Mouse (Mus musculus): ENCODE data around the gene Mbd6. TPM values are rescaled to one million over a fixed set of nuclear protein-coding genes. Genes with fewer than 3 reads are reported as not detected.
"Not testable (repeated sequence)": the region's sequence is repeated elsewhere in the genome, so short reads cannot be mapped to it uniquely, and the experiment has no call there.

Mbd6 gene
- polyA plus RNA-seq, 1 experiment from 2014 or later, result 13.5 TPM

- no peak for ATAC-seq
- no peak overlapping the region for H3K4me2 ChIP-seq (replicated peaks; ENCODE audit: low read depth, low read length)
- no peak for DNase-seq (ENCODE audit: low spot score)
Measured at GRCm38 (mm10) chr10:127317277-127317676, 28.5 kb upstream of the Mbd6 start.

GRCm38 (mm10) chr10:127314950-127315349, 26.1 kb upstream of the Mbd6 start:
- not testable (repeated sequence) for H3K9me3 ChIP-seq (ENCODE audit: low read length); H3K4me1 ChIP-seq (ENCODE audit: insufficient read depth, low read depth, low read length); H3K27me3 ChIP-seq (replicated peaks; ENCODE audit: insufficient read depth, low read length); ATAC-seq; H3K4me3 ChIP-seq (ENCODE audit: low read depth, low read length); DNase-seq (ENCODE audit: low spot score); H3K4me2 ChIP-seq (replicated peaks; ENCODE audit: low read depth, low read length); H3K36me3 ChIP-seq (ENCODE audit: insufficient read depth, low read length); H3K27ac ChIP-seq (ENCODE audit: low read length); H3K9ac ChIP-seq (replicated peaks; ENCODE audit: low read depth)
- 0 out of 2 replicates have a peak, but pooled peaks have one; percentile 6 for TF ChIP-seq CTCF (IDR thresholded peaks at IDR 0.05)
- 65% methylated on average over 1 of the region's 1 CpGs for WGBS

More at GRCm38 (mm10) chr10:127317277-127317676, 28.5 kb upstream of the Mbd6 start:
- Histone ChIP-seq H3K36me3 (ENCODE audit: insufficient read depth, low read length) (no peaks in the 10 kb centered on the region), H3K9ac (replicated peaks; ENCODE audit: low read depth) (no peak overlapping the region), H3K4me1 (ENCODE audit: insufficient read depth, low read depth, low read length) (no peaks in the 10 kb centered on the region), H3K27ac (ENCODE audit: low read length) (no peak overlapping the region), H3K4me3 (ENCODE audit: low read depth, low read length) (no peak overlapping the region), H3K27me3 (replicated peaks; ENCODE audit: insufficient read depth, low read length) (no peaks in the 10 kb centered on the region), H3K9me3 (ENCODE audit: low read length) (no peaks in the 10 kb centered on the region)
- WGBS, result 67% methylated on average over 2 of the region's 2 CpGs
- TF ChIP-seq CTCF (IDR thresholded peaks at IDR 0.05) (no peak), EP300 (IDR thresholded peaks at IDR 0.05) (no peak)

GRCm38 (mm10) chr10:127313516-127313915, 24.7 kb upstream of the Mbd6 start:
- not testable (repeated sequence) for ATAC-seq; H3K27me3 ChIP-seq (replicated peaks; ENCODE audit: insufficient read depth, low read length); H3K27ac ChIP-seq (ENCODE audit: low read length); H3K4me3 ChIP-seq (ENCODE audit: low read depth, low read length); H3K9me3 ChIP-seq (ENCODE audit: low read length); H3K9ac ChIP-seq (replicated peaks; ENCODE audit: low read depth); H3K4me2 ChIP-seq (replicated peaks; ENCODE audit: low read depth, low read length); H3K4me1 ChIP-seq (ENCODE audit: insufficient read depth, low read depth, low read length); DNase-seq (ENCODE audit: low spot score); H3K36me3 ChIP-seq (ENCODE audit: insufficient read depth, low read length)
- 83% methylated on average over 5 of the region's 5 CpGs for WGBS

GRCm38 (mm10) chr10:127312858-127313257, 24.0 kb upstream of the Mbd6 start:
- WGBS, result 52% methylated on average over 4 of the region's 4 CpGs
- Histone ChIP-seq H3K27me3 (replicated peaks; ENCODE audit: insufficient read depth, low read length) (no peaks in the 10 kb centered on the region), H3K4me2 (replicated peaks; ENCODE audit: low read depth, low read length) (no peak overlapping the region), H3K4me1 (ENCODE audit: insufficient read depth, low read depth, low read length) (0 out of 2 replicates have a peak, but pooled peaks cover 3% of the 10 kb centered on the region), H3K36me3 (ENCODE audit: insufficient read depth, low read length) (peaks cover 3% of the 10 kb centered on the region; the same call in 1 of the 2 replicates), H3K9ac (replicated peaks; ENCODE audit: low read depth) (no peak overlapping the region), H3K9me3 (ENCODE audit: low read length) (no peaks in the 10 kb centered on the region), H3K27ac (ENCODE audit: low read length) (no peak overlapping the region), H3K4me3 (ENCODE audit: low read depth, low read length) (no peak overlapping the region)
- ATAC-seq, result no peak
- TF ChIP-seq CTCF (IDR thresholded peaks at IDR 0.05) (no peak), EP300 (IDR thresholded peaks at IDR 0.05) (no peak)
- DNase-seq (ENCODE audit: low spot score), result peak; percentile 21

- H3K9ac ChIP-seq (replicated peaks; ENCODE audit: low read depth), result peak overlapping the region; percentile 77; the same call in 1 of the 2 replicates
- 2% methylated on average over 4 of the region's 4 CpGs for WGBS
- peak overlapping the region; percentile 78 for H3K4me2 ChIP-seq (replicated peaks; ENCODE audit: low read depth, low read length)
- peak; percentile 44; the same call in 1 of the 2 replicates for TF ChIP-seq EP300 (IDR thresholded peaks at IDR 0.05)
- peak; percentile 92 for TF ChIP-seq CTCF (IDR thresholded peaks at IDR 0.05)
- H3K4me1 ChIP-seq (ENCODE audit: insufficient read depth, low read depth, low read length), result 0 out of 2 replicates have a peak, but pooled peaks cover 3% of the 10 kb centered on the region
- peak; percentile 91 for DNase-seq (ENCODE audit: low spot score)
- no peaks in the 10 kb centered on the region for H3K27me3 ChIP-seq (replicated peaks; ENCODE audit: insufficient read depth, low read length)
- H3K27ac ChIP-seq (ENCODE audit: low read length), result peak overlapping the region; percentile 75
- peak; percentile 66 for ATAC-seq
- peak overlapping the region; percentile 80 for H3K4me3 ChIP-seq (ENCODE audit: low read depth, low read length)
- peaks cover 9% of the 10 kb centered on the region; the same call in 1 of the 2 replicates for H3K36me3 ChIP-seq (ENCODE audit: insufficient read depth, low read length)
- no peaks in the 10 kb centered on the region for H3K9me3 ChIP-seq (ENCODE audit: low read length)
Measured at GRCm38 (mm10) chr10:127312356-127312676, 23.5 kb upstream of the Mbd6 start.

- H3K36me3 ChIP-seq (ENCODE audit: insufficient read depth, low read length), result peaks cover 10% of the 10 kb centered on the region; the same call in 1 of the 2 replicates
- H3K9ac ChIP-seq (replicated peaks; ENCODE audit: low read depth), result peak within 1 kb of the TSS; percentile 77
- H3K27me3 ChIP-seq (replicated peaks; ENCODE audit: insufficient read depth, low read length), result no peaks in the 10 kb centered on the region
- WGBS, result 1% methylated on average over 65 of the region's 65 CpGs
- 0 out of 2 replicates have a peak, but pooled peaks have one; percentile 2 for TF ChIP-seq EP300 (IDR thresholded peaks at IDR 0.05)
- no peak for TF ChIP-seq CTCF (IDR thresholded peaks at IDR 0.05)
- peak within 1 kb of the TSS; percentile 78 for H3K4me2 ChIP-seq (replicated peaks; ENCODE audit: low read depth, low read length)
- DNase-seq (ENCODE audit: low spot score) (peak; percentile 99), ATAC-seq (peak; percentile 98)
- H3K9me3 ChIP-seq (ENCODE audit: low read length), result no peaks in the 10 kb centered on the region
- 0 out of 2 replicates have a peak, but pooled peaks cover 3% of the 10 kb centered on the region for H3K4me1 ChIP-seq (ENCODE audit: insufficient read depth, low read depth, low read length)
- H3K4me3 ChIP-seq (ENCODE audit: low read depth, low read length), result peak within 1 kb of the TSS; percentile 80
- peak within 1 kb of the TSS; percentile 75 for H3K27ac ChIP-seq (ENCODE audit: low read length)
Measured at GRCm38 (mm10) chr10:127311476-127312355, 22.9 kb upstream of the Mbd6 start, which contains the start of gene Mars. Gene Mars, minus strand, starts transcription at chr10:127311786.
